Mouse (Mus musculus) limb, embryonic 14.5 days (tissue): ENCODE measurements around the gene Fut8. TPM values are rescaled to one million over a fixed set of nuclear protein-coding genes. Genes with fewer than 3 reads are reported as not detected.

ENCODE experiments used
- ATAC-seq: fragments of 200-750 bp; cut with Nextera tagmentation; 2 replicates; pipeline ENCODE4 v1.8.0; 2017; ENCODE audit warnings: low read depth, moderate number of reproducible peaks, moderate TSS enrichment; ENCODE audit not compliant: low FRiP score
- DNase-seq: peaks from one replicate; pipeline ENCODE4 v3.0.0-alpha.2; 2015; ENCODE audit warnings: low spot score
- H3K27ac ChIP-seq: fragments of 300-500 bp; sonication (generic); replicated peaks from 2 replicates; pipeline ENCODE4 v1.5.1; 2014; ENCODE audit warnings: low read depth, mild to moderate bottlenecking, low read length, moderate library complexity, mixed read lengths
- H3K27me3 ChIP-seq: fragments of 300-500 bp; sonication (generic); 2 replicates; pipeline ENCODE4 v1.6.1; 2014; ENCODE audit warnings: low read length, mixed read lengths; ENCODE audit not compliant: control insufficient read depth, insufficient read depth
- H3K36me3 ChIP-seq: fragments of 300-500 bp; sonication (generic); 2 replicates; pipeline ENCODE4 v1.6.1; 2014; ENCODE audit warnings: mild to moderate bottlenecking, low read length, moderate library complexity, mixed read lengths; ENCODE audit not compliant: control insufficient read depth, insufficient read depth
- H3K4me1 ChIP-seq: fragments of 300-500 bp; sonication (generic); 2 replicates; pipeline ENCODE4 v1.6.1; 2014; ENCODE audit warnings: antibody characterized with exemption, low read length, mixed read lengths; ENCODE audit not compliant: control insufficient read depth, insufficient read depth
- H3K4me2 ChIP-seq: fragments of 300-500 bp; sonication (generic); replicated peaks from 2 replicates; pipeline ENCODE4 v1.6.1; 2014; ENCODE audit warnings: low read depth, mild to moderate bottlenecking, low read length, moderate library complexity; ENCODE audit not compliant: severe bottlenecking
- H3K4me3 ChIP-seq: fragments of 300-500 bp; sonication (generic); replicated peaks from 2 replicates; pipeline ENCODE4 v1.5.1; 2014; ENCODE audit warnings: low read length
- H3K9ac ChIP-seq: fragments of 300-500 bp; sonication (generic); 2 replicates; pipeline ENCODE4 v1.6.1; 2014; ENCODE audit warnings: mild to moderate bottlenecking, low read depth, low read length, moderate library complexity; ENCODE audit not compliant: severe bottlenecking
- H3K9me3 ChIP-seq: fragments of 300-500 bp; sonication (generic); 2 replicates; pipeline ENCODE4 v1.6.1; 2016; ENCODE audit warnings: low read length; ENCODE audit not compliant: control insufficient read depth
- POLR2A ChIP-seq: fragments of 200-500 bp; IDR thresholded peaks from 2 replicates; pipeline ENCODE4 v1.8.0; 2012; ENCODE audit warnings: inconsistent platforms, mild to moderate bottlenecking, moderate library complexity, borderline replicate concordance; ENCODE audit not compliant: insufficient read depth, insufficient read length; ENCODE audit errors: extremely low read depth
- WGBS: fragments of 180-500 bp; shearing (Covaris S2); extraction: QIAGEN DNeasy Blood & Tissue Kit; methylation state at CpG from one replicate; pipeline ENCODE4 v1.1.7; 2014; 5-methylcytosine and 5-hydroxymethylcytosine counted together
- polyA plus RNA-seq, 2 experiments: library from polyadenylated mRNA; depleted of rRNA in 1 of 2; stranded (reverse) in 1 of 2; unstranded in 1 of 2; fragments of >200 nt; fragmentation: Nextera tagmentation in 1 of 2; extraction: Ambion mirVana in 1 of 2; gene quantifications; 2 replicates each; pipeline versions ENCODE4 v1.2.1 to v1.2.3; 2012 to 2014

The Fut8 gene
- polyA plus RNA-seq, 2 experiments, result 14.0 to 27.8 TPM

DNA sequence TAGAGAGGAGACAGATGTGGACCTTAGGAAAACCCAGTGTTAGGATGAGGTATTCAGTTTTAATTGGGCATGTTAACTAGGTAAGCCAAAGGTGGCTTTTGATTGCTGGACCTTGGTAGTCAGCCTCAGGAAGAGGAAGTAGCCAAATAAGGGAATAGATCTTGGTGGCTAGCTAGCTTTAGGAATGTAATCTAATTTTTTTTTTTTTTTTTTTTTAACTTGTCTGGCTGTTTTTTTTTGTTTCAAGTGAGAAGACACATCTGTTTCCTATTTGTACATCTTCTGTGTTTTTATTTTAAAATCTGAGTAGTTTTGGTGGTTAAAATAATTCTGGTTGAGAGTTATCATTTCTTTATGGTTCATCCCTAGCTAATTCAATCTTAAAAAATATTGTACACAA lies 65.4 kb downstream of the Fut8 start:
- ATAC-seq, result no peak
- no peak for TF ChIP-seq POLR2A
- H3K9me3 ChIP-seq, result no peaks in the 10 kb centered on the region
- no peak overlapping the region for H3K9ac ChIP-seq
- no peaks in the 10 kb centered on the region for H3K4me1 ChIP-seq
- no peak overlapping the region for H3K27ac ChIP-seq
- H3K36me3 ChIP-seq, result no peaks in the 10 kb centered on the region
- no peak for DNase-seq
- H3K27me3 ChIP-seq, result no peaks in the 10 kb centered on the region
- H3K4me3 ChIP-seq, result no peak overlapping the region
- no peak overlapping the region for H3K4me2 ChIP-seq

GRCm38 (mm10) chr12:77305502-77305901 lies 67.6 kb downstream of the Fut8 start:
- Histone ChIP-seq H3K27me3 (no peaks in the 10 kb centered on the region), H3K4me1 (no peaks in the 10 kb centered on the region), H3K9ac (no peak overlapping the region), H3K4me2 (no peak overlapping the region), H3K4me3 (no peak overlapping the region), H3K27ac (no peak overlapping the region), H3K9me3 (no peaks in the 10 kb centered on the region), H3K36me3 (no peaks in the 10 kb centered on the region)
- ATAC-seq (no peak), DNase-seq (no peak)
- TF ChIP-seq POLR2A, result no peak
- 63% methylated on average over 3 of the region's 3 CpGs for WGBS

GRCm38 (mm10) chr12:77306759-77307314 lies 68.9 kb downstream of the Fut8 start:
- Histone ChIP-seq H3K4me3 (no peak overlapping the region), H3K27me3 (no peaks in the 10 kb centered on the region), H3K27ac (no peak overlapping the region), H3K9ac (no peak overlapping the region), H3K4me2 (no peak overlapping the region), H3K36me3 (no peaks in the 10 kb centered on the region), H3K9me3 (no peaks in the 10 kb centered on the region), H3K4me1 (no peaks in the 10 kb centered on the region; the same call in 1 of the 2 replicates)
- no peak for TF ChIP-seq POLR2A
- ATAC-seq (no peak), DNase-seq (no peak)
- WGBS, result 30% methylated on average over 3 of the region's 3 CpGs

GRCm38 (mm10) chr12:77309507-77309906 lies 71.6 kb downstream of the Fut8 start:
- Histone ChIP-seq H3K4me1 (no peaks in the 10 kb centered on the region; the same call in 1 of the 2 replicates), H3K36me3 (no peaks in the 10 kb centered on the region), H3K27ac (no peak overlapping the region), H3K9ac (no peak overlapping the region), H3K4me2 (no peak overlapping the region), H3K9me3 (no peaks in the 10 kb centered on the region), H3K4me3 (no peak overlapping the region), H3K27me3 (no peaks in the 10 kb centered on the region)
- no peak for ATAC-seq
- no peak for TF ChIP-seq POLR2A
- DNase-seq, result no peak

DNA sequence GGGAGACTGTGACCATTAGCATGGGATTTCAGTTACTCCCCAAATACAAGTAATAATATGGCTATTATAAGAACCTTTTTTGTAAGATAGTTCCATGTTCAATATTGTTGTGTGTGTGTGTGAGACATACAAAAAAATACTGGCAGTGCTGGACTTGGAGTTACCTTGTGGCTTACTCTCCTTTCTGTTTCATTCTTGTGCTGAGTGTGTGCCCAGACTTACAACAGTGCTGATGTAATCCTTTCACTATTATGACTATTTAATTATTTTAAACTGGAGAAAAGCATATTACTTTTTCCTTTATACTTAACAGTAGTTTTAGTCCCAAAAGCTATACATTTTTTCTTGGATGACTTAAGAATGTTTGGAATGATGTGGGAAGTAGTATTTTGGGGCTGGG lies 75.6 kb downstream of the Fut8 start:
- Histone ChIP-seq H3K9ac (no peak overlapping the region), H3K4me2 (no peak overlapping the region), H3K27me3 (no peaks in the 10 kb centered on the region), H3K36me3 (no peaks in the 10 kb centered on the region), H3K4me3 (no peak overlapping the region), H3K9me3 (no peaks in the 10 kb centered on the region), H3K27ac (no peak overlapping the region), H3K4me1 (no peaks in the 10 kb centered on the region; the same call in 1 of the 2 replicates)
- ATAC-seq (no peak), DNase-seq (no peak)
- no peak for TF ChIP-seq POLR2A

- no peak for TF ChIP-seq POLR2A
- Histone ChIP-seq H3K9me3 (no peaks in the 10 kb centered on the region), H3K9ac (no peak overlapping the region), H3K27me3 (no peaks in the 10 kb centered on the region), H3K4me2 (no peak overlapping the region), H3K4me1 (no peaks in the 10 kb centered on the region), H3K27ac (no peak overlapping the region), H3K36me3 (no peaks in the 10 kb centered on the region), H3K4me3 (no peak overlapping the region)
- DNase-seq, result no peak
- no peak for ATAC-seq
- WGBS, result 53% methylated on average over 3 of the region's 3 CpGs
Observed at GRCm38 (mm10) chr12:77324142-77324541, 86.2 kb downstream of the Fut8 start.
